Mouse (Mus musculus) spleen, adult 18-20 months (tissue): ENCODE results near the gene Mamdc4.
"Not testable (repeated sequence)": the region's sequence is repeated elsewhere in the genome, so short reads cannot be mapped to it uniquely, and the experiment has no call there.

Source experiments
- DNase-seq, 2 experiments: peaks; one replicate each; pipeline ENCODE4 v3.0.0; 2022; ENCODE audit warnings: mixed read lengths in 2 of 2

Mamdc4 gene

GRCm38 (mm10) chr2:25557964-25558360, 16.7 kb downstream of the Mamdc4 start:
- peak in 1 of 2 experiments; percentile 20 for DNase-seq

- DNase-seq: peak; percentile 86 to 89
Observed at GRCm38 (mm10) chr2:25557221-25557963, 17.3 kb downstream of the Mamdc4 start, which contains the start of gene Edf1. TSS of gene Edf1 (plus strand) at chr2:25557847.

- DNase-seq: no peak
Observed at GRCm38 (mm10) chr2:25556296-25556695, 18.3 kb downstream of the Mamdc4 start.

GRCm38 (mm10) chr2:25555479-25555878, 19.2 kb downstream of the Mamdc4 start:
- not testable (repeated sequence) for DNase-seq

GRCm38 (mm10) chr2:25553171-25553786, 21.4 kb downstream of the Mamdc4 start:
- DNase-seq: not testable (repeated sequence)

GRCm38 (mm10) chr2:25551186-25551585, 23.5 kb downstream of the Mamdc4 start:
- DNase-seq: peak; percentile 44 to 57

- DNase-seq: peak; percentile 28 to 30
Observed at GRCm38 (mm10) chr2:25549021-25549991, 25.3 kb downstream of the Mamdc4 start.

GRCm38 (mm10) chr2:25546811-25547491, 27.7 kb downstream of the Mamdc4 start, which contains the start of gene Traf2:
TSS of gene Traf2 (minus strand) at chr2:25546940.
- peak; percentile 96 to 97 for DNase-seq

GRCm38 (mm10) chr2:25545996-25546810, 28.4 kb downstream of the Mamdc4 start:
- DNase-seq: no peak

- DNase-seq: no peak
Observed at GRCm38 (mm10) chr2:25541644-25542367, 32.8 kb downstream of the Mamdc4 start.

GRCm38 (mm10) chr2:25540541-25540948, 34.1 kb downstream of the Mamdc4 start:
- DNase-seq: no peak

- no peak for DNase-seq
Observed at GRCm38 (mm10) chr2:25536531-25536930, 38.1 kb downstream of the Mamdc4 start.

- no peak for DNase-seq
Observed at GRCm38 (mm10) chr2:25534866-25535182, 39.8 kb downstream of the Mamdc4 start.

- peak; percentile 64 to 72 for DNase-seq
Observed at GRCm38 (mm10) chr2:25534178-25534865, 40.3 kb downstream of the Mamdc4 start.

GRCm38 (mm10) chr2:25533707-25534106, 40.9 kb downstream of the Mamdc4 start:
- DNase-seq: no peak

GRCm38 (mm10) chr2:25526510-25527302, 47.9 kb downstream of the Mamdc4 start:
- DNase-seq: no peak
